Mouse (Mus musculus): ENCODE measurements at regions not wholly inside any gene's neighbourhood (a gene's known extent, or its start where the extent isn't known, plus 50 kb on each side); places are given as distances from the start of the nearest gene placed in this dataset.
"Not testable (repeated sequence)": the region's sequence is repeated elsewhere in the genome, so short reads cannot be mapped to it uniquely, and the experiment has no call there.

GRCm38 (mm10) chr3:21947320-21948073, 129.0 kb upstream of the Tbl1xr1 start:
- H3K9ac ChIP-seq: no peak overlapping the region
- no peaks in the 10 kb centered on the region for H3K27me3 ChIP-seq
- ATAC-seq (ENCODE audit: low FRiP score): peak; percentile 57
- peaks cover 9% of the 10 kb centered on the region for H3K4me1 ChIP-seq (replicated peaks)
- 7% methylated on average over 3 of the region's 3 CpGs for WGBS
- no peaks in the 10 kb centered on the region for H3K36me3 ChIP-seq
- no peak overlapping the region for H3K27ac ChIP-seq
- no peak overlapping the region for H3K4me2 ChIP-seq
- H3K9me3 ChIP-seq: no peaks in the 10 kb centered on the region
- H3K4me3 ChIP-seq: no peak overlapping the region

GRCm38 (mm10) chr3:21948074-21948659, 128.3 kb upstream of the Tbl1xr1 start:
- H3K9ac ChIP-seq: no peak overlapping the region
- H3K27ac ChIP-seq: peak overlapping the region; percentile 41; the same call in 1 of the 2 replicates
- no peaks in the 10 kb centered on the region for H3K9me3 ChIP-seq
- no peaks in the 10 kb centered on the region for H3K27me3 ChIP-seq
- no peak overlapping the region for H3K4me2 ChIP-seq
- no peaks in the 10 kb centered on the region for H3K36me3 ChIP-seq
- WGBS: 47% methylated on average over 4 of the region's 4 CpGs
- H3K4me3 ChIP-seq: no peak overlapping the region
- peaks cover 9% of the 10 kb centered on the region for H3K4me1 ChIP-seq (replicated peaks)
- ATAC-seq (ENCODE audit: low FRiP score): peak; percentile 22; the same call in 1 of the 2 replicates

GRCm38 (mm10) chr3:21949459-21949858, 127.0 kb upstream of the Tbl1xr1 start:
- Histone ChIP-seq H3K9me3 (no peaks in the 10 kb centered on the region), H3K27me3 (no peaks in the 10 kb centered on the region), H3K4me2 (no peak overlapping the region), H3K4me3 (no peak overlapping the region), H3K36me3 (no peaks in the 10 kb centered on the region), H3K9ac (no peak overlapping the region), H3K4me1 (replicated peaks) (peaks cover 9% of the 10 kb centered on the region), H3K27ac (no peak overlapping the region)
- ATAC-seq (ENCODE audit: low FRiP score): no peak
- WGBS: 79% methylated on average over 2 of the region's 2 CpGs

GRCm38 (mm10) chr3:21950571-21950970, 125.9 kb upstream of the Tbl1xr1 start:
- WGBS: 85% methylated on average over 5 of the region's 5 CpGs
- Histone ChIP-seq H3K9ac (no peak overlapping the region), H3K36me3 (no peaks in the 10 kb centered on the region), H3K4me1 (replicated peaks) (peaks cover 9% of the 10 kb centered on the region), H3K4me3 (no peak overlapping the region), H3K9me3 (no peaks in the 10 kb centered on the region), H3K27me3 (no peaks in the 10 kb centered on the region), H3K27ac (no peak overlapping the region), H3K4me2 (no peak overlapping the region)
- no peak for ATAC-seq (ENCODE audit: low FRiP score)

GRCm38 (mm10) chr3:21951446-21952285, 124.8 kb upstream of the Tbl1xr1 start:
- Histone ChIP-seq H3K4me2 (no peak overlapping the region), H3K27ac (no peak overlapping the region), H3K9me3 (no peaks in the 10 kb centered on the region), H3K36me3 (no peaks in the 10 kb centered on the region), H3K4me1 (replicated peaks) (peaks cover 9% of the 10 kb centered on the region), H3K4me3 (no peak overlapping the region), H3K27me3 (no peaks in the 10 kb centered on the region), H3K9ac (no peak overlapping the region)
- WGBS: 93% methylated on average over 13 of the region's 13 CpGs
- no peak for ATAC-seq (ENCODE audit: low FRiP score)

GRCm38 (mm10) chr3:21952695-21953415, 123.6 kb upstream of the Tbl1xr1 start:
- peaks cover 5% of the 10 kb centered on the region for H3K4me1 ChIP-seq (replicated peaks)
- no peak overlapping the region for H3K4me2 ChIP-seq
- no peak overlapping the region for H3K4me3 ChIP-seq
- 64% methylated on average over 8 of the region's 8 CpGs for whole genome bisulfite sequencing
- H3K9ac ChIP-seq: no peak overlapping the region
- no peaks in the 10 kb centered on the region for H3K27me3 ChIP-seq
- H3K9me3 ChIP-seq: no peaks in the 10 kb centered on the region
- no peaks in the 10 kb centered on the region for H3K36me3 ChIP-seq
- no peak for ATAC-seq (ENCODE audit: low FRiP score)
- H3K27ac ChIP-seq: no peak overlapping the region

- Histone ChIP-seq H3K9ac (no peak overlapping the region), H3K4me3 (no peak overlapping the region), H3K27ac (no peak overlapping the region), H3K4me2 (no peak overlapping the region), H3K9me3 (no peaks in the 10 kb centered on the region), H3K36me3 (no peaks in the 10 kb centered on the region), H3K4me1 (replicated peaks) (no peaks in the 10 kb centered on the region), H3K27me3 (no peaks in the 10 kb centered on the region)
- WGBS: 93% methylated on average over 6 of the region's 6 CpGs
- ATAC-seq (ENCODE audit: low FRiP score): no peak
These were observed 123.0 kb upstream of the Tbl1xr1 start for GRCm38 (mm10) chr3:21953416-21953810.

GRCm38 (mm10) chr3:21955681-21956080, 120.8 kb upstream of the Tbl1xr1 start:
- H3K9me3 ChIP-seq: no peaks in the 10 kb centered on the region
- no peak for ATAC-seq (ENCODE audit: low FRiP score)
- no peak overlapping the region for H3K9ac ChIP-seq
- no peak overlapping the region for H3K4me2 ChIP-seq
- WGBS: 50% methylated on average over 2 of the region's 2 CpGs
- H3K4me1 ChIP-seq (replicated peaks): no peaks in the 10 kb centered on the region
- no peaks in the 10 kb centered on the region for H3K36me3 ChIP-seq
- H3K27me3 ChIP-seq: no peaks in the 10 kb centered on the region
- H3K27ac ChIP-seq: no peak overlapping the region
- H3K4me3 ChIP-seq: no peak overlapping the region

- not testable (repeated sequence) for H3K9ac ChIP-seq; H3K4me2 ChIP-seq; H3K9me3 ChIP-seq; H3K36me3 ChIP-seq; H3K27me3 ChIP-seq; H3K4me1 ChIP-seq (replicated peaks); H3K4me3 ChIP-seq; H3K27ac ChIP-seq; ATAC-seq (ENCODE audit: low FRiP score)
- WGBS: 75% methylated on average over 6 of the region's 6 CpGs
These were observed 119.3 kb upstream of the Tbl1xr1 start for GRCm38 (mm10) chr3:21957105-21957504.

- Histone ChIP-seq H3K4me3 (no peak overlapping the region), H3K9ac (no peak overlapping the region), H3K9me3 (no peaks in the 10 kb centered on the region), H3K36me3 (no peaks in the 10 kb centered on the region), H3K4me1 (replicated peaks) (peaks cover 9% of the 10 kb centered on the region), H3K27me3 (no peaks in the 10 kb centered on the region), H3K27ac (no peak overlapping the region), H3K4me2 (no peak overlapping the region)
- no peak for ATAC-seq (ENCODE audit: low FRiP score)
- 91% methylated on average over 6 of the region's 6 CpGs for WGBS
These were observed 117.7 kb upstream of the Tbl1xr1 start for GRCm38 (mm10) chr3:21958595-21959286.

- Histone ChIP-seq H3K27me3 (no peaks in the 10 kb centered on the region), H3K4me1 (replicated peaks) (peaks cover 12% of the 10 kb centered on the region), H3K36me3 (no peaks in the 10 kb centered on the region), H3K4me2 (no peak overlapping the region), H3K9ac (no peak overlapping the region), H3K27ac (no peak overlapping the region), H3K4me3 (no peak overlapping the region), H3K9me3 (no peaks in the 10 kb centered on the region)
- WGBS: 79% methylated on average over 6 of the region's 6 CpGs
- ATAC-seq (ENCODE audit: low FRiP score): no peak
These were observed 115.4 kb upstream of the Tbl1xr1 start for GRCm38 (mm10) chr3:21961091-21961490.
